Mouse (Mus musculus): ENCODE results near the gene Bpifb1.
"Not testable (repeated sequence)": the region's sequence is repeated elsewhere in the genome, so short reads cannot be mapped to it uniquely, and the experiment has no call there.

- not testable (repeated sequence) for TF ChIP-seq CTCF (IDR thresholded peaks at IDR 0.05; ENCODE audit: borderline replicate concordance, extremely low read depth, insufficient read depth, insufficient read length); POLR2A (IDR thresholded peaks at IDR 0.05; ENCODE audit: borderline replicate concordance, extremely low read depth, insufficient read depth, insufficient read length, poor library complexity, severe bottlenecking)
Observed at GRCm38 (mm10) chr2:154255254-154255653, 64.6 kb downstream of the Bpifb1 start.

Data from brain, embryonic 14.5 days (tissue).